Mouse (Mus musculus) liver, adult (tissue): ENCODE data around the gene Dnajc11.

Experiments used
- GATA4 ChIP-seq: IDR thresholded peaks from 2 replicates; pipeline ENCODE4 v1.6.1; 2014; ENCODE audit warnings: mild to moderate bottlenecking, low read length; ENCODE audit not compliant: insufficient replicate concordance

Gene Dnajc11

DNA sequence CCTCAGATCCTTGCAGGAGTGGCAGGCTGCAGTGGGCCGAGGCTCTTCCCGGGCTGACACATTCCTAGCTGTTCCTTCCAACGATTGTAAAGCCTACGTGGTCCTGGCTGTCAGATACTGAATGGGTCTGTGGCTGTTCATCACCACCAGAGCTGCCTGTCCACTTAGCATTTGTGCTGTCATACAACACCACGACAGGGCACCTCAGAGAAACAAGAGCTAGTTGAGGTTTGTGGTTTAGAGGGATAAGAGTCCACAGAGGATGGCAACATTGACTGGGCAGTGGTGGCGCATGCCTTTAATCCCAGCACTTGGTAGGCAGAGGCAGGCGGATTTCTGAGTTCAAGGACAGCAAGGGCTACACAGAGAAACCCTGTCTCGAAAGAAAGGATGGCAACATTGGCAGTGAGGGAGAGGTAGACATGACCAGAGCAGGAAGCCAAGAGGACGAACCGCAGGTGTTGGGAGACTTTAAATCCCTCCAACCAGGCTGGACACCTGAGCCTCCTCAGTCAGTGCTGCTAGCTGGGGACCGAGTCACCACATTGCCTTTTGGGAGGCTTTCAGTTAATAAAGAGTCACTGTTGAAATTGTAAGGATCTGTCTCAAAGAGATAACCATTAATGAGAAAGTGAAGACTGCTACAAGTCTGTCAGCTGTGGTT lies 26.5 kb downstream of the Dnajc11 start:
- no peak for TF ChIP-seq GATA4

DNA sequence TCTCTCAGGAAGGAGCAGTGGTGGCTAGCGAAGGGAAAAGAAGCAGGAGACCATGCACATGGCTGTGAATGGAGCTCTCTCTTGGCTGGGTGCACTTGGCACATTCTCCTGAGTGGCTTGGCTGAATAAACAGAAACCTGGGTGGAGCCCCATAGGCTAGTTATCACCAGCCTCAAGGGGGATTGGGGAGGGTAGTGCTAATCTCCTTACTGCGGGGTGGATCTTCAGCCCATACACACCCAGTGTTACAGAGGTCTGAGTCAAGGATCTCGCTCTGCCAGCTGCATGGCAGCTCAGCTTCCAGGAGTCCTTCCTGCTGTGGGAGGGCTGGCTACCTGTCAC lies 27.0 kb downstream of the Dnajc11 start:
- TF ChIP-seq GATA4 = no peak

DNA sequence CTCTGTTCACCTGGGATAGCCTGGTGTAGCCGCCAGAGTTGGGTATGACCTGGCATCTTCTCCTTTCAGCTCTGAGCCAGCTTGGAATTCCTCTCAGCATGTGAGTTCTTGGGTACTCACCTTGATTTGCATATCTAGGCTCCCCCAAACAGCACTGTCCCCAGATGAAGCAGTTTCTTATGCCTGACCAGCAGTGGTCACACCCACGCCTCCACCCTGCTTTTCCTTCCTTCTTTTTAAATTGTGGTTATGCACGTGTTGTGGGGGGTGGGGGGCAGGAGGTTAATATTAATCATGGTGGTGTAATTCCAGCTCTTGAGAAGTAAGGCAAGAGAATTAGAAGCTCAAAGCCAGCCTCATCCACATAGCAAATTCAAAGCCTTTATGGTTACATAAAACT lies 29.3 kb downstream of the Dnajc11 start:
- TF ChIP-seq GATA4 = no peak

DNA sequence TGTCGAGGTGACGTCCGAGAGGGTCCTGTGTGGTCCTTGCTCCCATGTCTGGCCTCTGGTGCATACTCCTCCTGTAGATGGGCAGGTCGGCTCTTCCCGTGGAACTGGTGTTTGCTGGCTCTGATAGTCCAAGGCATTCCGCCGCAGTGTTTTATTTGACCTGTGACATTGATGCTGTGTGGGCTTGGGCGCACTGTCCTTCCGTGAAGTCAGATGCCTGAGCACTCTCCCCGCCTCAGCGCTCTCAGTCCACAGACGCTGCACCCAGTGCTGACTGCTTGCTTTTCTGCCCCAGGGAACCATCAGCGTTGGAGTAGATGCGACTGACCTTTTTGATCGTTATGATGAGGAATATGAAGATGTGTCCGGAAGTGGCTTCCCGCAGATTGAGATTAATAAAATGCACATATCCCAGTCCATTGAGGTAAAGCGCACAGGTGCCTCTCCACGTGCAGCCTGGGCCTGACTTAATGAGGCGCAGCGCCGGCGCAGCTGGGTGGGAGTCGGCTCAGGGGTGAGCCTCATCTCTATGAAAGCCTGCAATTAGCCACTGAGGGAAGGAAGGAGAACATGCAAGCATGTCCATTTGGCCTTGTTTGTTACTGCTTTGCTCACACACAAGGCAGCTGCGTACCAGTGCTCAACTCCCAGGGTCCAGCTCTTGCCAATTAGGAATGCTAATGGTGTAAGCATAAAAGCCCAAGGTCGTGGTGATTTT lies 34.9 kb downstream of the Dnajc11 start:
- no peak for TF ChIP-seq GATA4

DNA sequence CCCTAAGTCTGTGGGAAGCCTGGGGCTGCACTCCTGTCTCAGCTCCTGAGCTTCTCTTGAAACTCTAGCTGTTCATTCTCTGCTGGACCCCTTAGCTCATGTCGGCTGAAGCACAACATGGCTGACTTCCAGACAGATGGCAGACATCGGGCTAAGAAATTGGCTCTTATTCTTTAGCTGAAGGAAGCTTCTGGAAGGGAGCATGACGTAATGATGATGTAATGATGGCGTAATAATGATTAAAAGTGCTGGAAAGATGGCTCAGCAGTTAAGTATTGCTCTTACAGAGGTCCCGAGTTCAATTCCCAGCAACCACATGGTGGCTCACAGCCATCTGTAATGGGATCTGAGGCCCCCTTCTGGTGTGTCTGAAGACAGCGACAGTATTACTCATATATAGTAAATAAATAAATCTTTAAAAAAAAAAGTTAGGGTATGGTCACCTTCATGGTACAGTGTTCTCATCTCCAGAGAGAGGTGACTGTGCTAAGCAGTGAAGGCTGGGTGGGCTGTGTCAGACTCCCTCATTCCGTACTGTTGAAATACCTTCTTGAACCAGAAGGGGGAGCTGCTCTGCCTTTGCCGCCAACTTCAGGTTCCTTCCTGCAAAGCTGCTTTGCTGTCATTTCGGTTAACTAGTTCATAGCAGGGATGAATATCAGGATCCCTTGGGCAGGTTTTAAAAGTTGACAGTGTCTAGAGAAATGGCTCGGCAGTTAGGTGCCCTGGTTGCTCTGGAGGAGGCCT lies 38.9 kb downstream of the Dnajc11 start:
- TF ChIP-seq GATA4 = no peak

DNA sequence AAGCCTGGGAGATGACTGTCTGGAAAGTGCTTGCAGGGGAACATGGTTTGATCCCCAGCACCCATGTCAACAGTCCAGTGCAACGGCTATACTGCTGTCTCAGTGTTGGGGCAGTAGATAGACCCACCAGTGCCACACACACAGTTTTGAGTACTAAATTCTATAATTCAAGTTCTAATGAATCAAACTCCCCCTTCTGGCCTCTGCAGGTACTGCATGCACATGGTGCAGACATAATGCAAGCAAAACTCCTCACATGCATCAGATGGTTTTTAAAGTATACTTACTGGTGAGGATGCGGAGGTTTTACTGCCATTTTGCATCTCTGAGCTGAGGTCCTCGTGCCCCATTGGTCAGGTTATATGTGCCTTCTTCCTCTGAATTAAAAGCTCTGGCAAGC lies 42.0 kb downstream of the Dnajc11 start:
- TF ChIP-seq GATA4 = no peak

DNA sequence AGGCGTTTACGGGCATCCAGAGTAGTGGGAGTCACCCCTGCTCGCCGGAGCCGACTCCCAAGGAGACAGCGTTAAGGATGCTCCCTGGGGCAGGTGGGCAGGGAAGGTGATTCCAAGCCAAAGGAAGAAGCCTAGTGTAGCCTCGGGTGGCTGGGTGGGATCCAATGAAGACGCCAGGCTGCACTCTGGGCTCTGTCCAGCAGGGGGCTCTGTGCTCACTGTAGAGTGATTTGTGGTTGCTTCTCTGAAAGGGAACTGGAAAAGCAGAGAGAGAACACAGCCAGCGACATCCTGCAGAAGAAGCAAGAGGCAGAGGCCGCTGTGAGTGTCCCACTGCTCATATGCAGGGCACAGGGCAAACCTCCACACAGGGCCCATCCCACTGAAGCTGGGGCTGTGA lies 44.3 kb downstream of the Dnajc11 start:
- no peak for TF ChIP-seq GATA4

DNA sequence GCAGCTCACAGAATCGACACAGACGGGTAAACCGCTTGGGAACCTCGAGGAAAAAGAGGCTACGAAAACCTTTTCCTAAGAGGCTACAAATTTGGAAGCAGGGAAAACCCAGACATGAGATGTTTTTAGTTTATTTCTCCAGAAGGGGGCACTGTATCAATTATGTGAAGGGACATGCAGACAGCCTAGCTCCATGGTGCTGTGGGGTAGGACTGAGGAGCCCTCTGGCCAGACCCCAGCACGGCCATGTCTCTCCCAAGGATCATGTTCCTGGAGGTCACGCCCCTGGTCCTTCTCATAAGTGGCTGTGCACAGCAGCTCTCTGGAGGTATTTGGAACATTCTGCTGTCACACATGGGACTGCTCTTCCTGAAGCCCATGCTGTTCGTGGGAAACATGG lies 47.2 kb downstream of the Dnajc11 start:
- TF ChIP-seq GATA4 = no peak

DNA sequence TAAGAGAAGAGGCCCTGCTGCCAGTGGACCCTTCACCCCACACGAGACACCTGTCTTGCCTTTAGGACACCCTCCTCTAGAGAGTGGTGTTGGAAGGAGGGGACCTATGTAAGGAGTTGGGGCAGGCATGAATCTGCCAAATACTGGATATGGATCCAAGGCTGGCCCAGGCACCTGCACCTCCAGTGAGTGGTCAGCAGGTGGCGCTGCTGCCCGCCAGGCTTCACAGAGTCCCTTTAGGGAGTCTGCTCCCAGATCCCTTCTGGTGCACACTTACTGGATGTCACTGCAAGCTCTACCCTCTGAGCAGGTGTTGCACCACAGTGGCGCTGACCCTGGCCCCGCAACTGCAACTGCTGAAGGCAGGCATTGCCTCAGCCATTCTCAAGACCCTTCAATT lies 47.9 kb downstream of the Dnajc11 start:
- no peak for TF ChIP-seq GATA4

DNA sequence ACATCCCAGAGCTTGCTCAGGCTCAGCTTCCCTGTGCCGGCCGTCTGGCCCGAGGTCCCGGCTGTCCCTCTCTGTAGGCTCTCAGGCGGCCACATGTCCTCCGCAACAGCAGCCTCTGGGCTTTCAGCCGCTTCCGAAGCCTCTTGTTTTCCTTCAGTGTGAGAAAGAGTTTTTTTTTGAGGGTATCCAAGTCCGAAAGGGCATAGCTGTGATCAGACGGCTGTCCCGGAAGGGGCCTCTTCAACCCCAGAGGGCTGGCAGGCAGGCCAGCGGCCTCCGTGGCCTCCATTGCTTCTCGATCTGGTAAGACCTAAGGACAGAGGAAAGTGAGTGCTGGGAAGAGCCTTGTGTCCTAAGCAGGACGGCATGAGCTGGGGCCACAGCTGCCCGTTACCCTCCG lies 49.6 kb downstream of the Dnajc11 start:
- no peak for TF ChIP-seq GATA4

DNA sequence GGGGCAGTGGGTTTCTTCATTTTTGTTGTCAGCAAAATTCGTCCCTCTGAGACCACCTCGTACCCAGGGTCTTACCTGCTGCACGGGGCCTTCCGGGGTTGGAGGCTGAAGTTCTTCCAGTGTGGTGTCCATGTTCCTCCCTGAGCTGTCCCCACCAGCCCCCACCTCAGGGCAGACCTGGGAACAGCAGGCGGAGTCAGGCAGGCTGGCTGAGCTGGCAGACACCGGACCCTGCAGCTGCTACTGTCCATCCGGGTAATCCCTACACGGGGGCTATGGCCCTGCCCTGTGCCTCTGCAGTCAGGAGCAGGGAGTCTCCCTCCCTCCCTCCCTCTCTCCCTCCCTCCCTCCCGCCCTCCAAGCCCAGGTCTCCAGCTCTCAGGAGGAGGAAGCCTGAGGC lies 50.1 kb downstream of the Dnajc11 start:
- no peak for TF ChIP-seq GATA4

DNA sequence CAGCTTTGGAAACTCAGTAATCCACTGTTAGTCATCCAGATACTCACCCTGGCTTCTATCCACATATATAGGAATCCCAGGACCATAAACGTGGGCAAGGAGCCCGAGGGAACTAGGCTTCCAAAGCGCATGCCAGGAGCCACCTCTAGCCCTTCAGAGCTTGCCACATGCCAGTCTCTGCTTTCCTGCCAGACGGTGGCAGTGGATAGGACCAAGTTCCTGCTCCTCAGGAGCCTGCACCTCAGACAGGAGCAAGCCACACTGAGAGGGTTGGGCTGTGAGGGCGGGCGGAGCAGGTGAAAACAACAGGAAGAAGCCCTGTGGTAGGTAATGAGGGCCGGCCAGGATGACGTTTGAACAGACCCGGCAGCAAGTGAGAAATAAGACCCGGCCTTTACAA lies 52.4 kb downstream of the Dnajc11 start:
- TF ChIP-seq GATA4 = no peak

DNA sequence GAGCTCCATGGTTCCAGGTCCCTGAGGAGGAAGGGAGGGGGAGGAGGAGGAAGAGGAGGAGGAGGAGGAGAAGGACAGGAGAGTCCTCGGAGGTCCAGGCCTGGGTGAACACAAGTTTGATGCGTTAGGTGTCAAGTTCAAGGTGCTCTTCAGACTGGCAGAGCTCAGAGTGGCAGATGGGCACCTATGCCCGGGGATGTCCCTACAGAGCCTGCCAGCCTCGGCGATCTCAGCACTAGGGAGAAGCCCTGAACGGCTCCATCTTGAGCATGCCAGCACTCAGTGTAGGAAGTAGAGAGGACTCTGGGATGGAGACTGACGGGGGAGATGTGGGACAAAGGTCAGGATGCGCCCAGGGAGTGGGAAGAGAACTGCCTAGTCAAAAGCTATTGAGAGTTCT lies 53.2 kb downstream of the Dnajc11 start:
- TF ChIP-seq GATA4 = no peak

DNA sequence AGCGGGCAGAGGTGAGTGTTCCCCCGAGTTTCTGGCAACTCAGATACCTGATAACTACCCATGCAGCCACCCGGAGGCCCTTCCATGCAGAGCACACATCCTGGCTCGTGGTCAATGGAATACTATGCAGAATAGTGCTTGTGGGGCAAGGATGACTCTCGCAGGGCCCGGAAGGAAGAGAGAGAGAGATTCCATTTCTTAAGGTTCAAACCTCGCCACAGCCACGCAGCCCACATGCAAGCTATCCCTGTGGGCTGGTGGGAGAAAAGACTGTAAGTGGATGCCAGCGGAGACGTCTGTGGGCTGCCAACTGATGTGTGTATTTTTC lies 54.5 kb downstream of the Dnajc11 start:
- TF ChIP-seq GATA4 = no peak

DNA sequence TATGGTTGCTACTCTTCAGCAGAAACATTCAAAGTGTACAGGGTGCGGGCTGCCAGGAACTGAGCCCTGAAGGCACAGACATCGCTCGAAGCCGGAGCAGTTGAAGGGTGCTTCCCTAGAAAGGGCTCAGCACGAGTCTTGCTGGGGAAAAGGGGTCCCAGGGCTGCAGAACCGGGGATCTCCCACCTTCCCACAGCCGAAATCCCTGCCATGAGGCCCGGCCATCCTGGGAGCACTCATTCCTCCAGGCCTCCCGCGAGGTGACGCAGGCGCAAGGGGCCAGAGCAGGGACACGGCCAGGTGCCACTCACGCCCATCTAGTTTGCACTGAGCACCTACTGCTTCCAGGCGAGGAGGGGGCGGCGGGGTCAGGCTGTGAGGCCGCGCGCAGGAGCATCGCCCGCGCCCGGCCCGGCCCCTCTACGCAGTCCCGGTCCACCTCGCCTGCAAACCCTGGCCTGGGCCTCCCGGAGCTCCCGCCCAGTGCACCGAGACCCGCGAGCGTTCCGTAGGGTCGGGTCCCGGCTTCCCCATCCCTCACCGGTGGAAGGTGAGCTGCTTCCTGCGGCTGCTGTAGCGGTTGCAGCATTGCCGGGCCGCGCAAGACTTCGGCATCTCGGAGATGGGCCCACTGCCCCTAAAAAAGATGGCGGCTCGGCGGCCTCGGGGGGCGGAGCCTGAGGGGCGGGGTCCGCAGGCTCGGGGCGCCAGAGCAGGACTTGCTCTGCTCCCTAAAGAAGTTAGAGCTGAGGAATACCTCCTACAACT lies 55.0 kb downstream of the Dnajc11 start, which contains the start of gene Thap3:
TSS of gene Thap3 (minus strand) at position 656 of the 768 bp plus-strand sequence.
- no peak; the same call in 1 of the 2 replicates for TF ChIP-seq GATA4

DNA sequence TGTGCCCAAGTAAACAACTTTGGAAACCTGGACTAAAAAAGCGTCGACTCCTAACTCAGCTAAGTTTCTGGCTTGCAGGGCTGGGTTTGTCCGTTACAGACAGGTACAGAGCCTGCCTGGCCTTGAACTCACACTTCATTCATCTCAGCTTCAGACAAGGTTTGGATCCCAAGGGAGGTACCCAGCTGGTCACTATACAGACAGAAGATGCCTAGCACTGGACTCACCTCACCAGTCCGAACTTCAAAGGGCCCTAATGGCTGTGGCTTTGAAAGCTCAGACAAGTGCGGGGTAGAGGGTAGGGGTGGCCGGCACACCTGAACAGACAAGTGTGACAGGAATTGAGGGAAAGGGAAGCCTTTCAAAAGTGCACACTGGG lies 55.6 kb downstream of the Dnajc11 start:
- TF ChIP-seq GATA4 = no peak
